Mouse (Mus musculus) kidney, embryonic 15.5 days (tissue): ENCODE results near the gene Ctf1. TPM values are rescaled to one million over a fixed set of nuclear protein-coding genes. Genes with fewer than 3 reads are reported as not detected.
A peak's percentile ranks its signal among the peaks of the same experiment; 100 is the strongest.
"Not testable (repeated sequence)": the region's sequence is repeated elsewhere in the genome, so short reads cannot be mapped to it uniquely, and the experiment has no call there.

Experiments
- ATAC-seq: fragments of 200-750 bp; cut with Nextera tagmentation; replicated peaks from 2 replicates; pipeline ENCODE4 v1.8.0; 2017; ENCODE audit warnings: moderate TSS enrichment; ENCODE audit not compliant: low FRiP score
- H3K27ac ChIP-seq: fragments of 300-500 bp; sonication (generic); 2 replicates; pipeline ENCODE4 v1.5.1; 2015; ENCODE audit warnings: mild to moderate bottlenecking, inconsistent platforms
- H3K27me3 ChIP-seq: fragments of 300-500 bp; sonication (generic); 2 replicates; pipeline ENCODE4 v1.6.1; 2015; ENCODE audit warnings: inconsistent platforms
- H3K36me3 ChIP-seq: fragments of 300-500 bp; sonication (generic); 2 replicates; pipeline ENCODE4 v1.6.1; 2015; ENCODE audit warnings: inconsistent platforms
- H3K4me1 ChIP-seq: fragments of 300-500 bp; sonication (generic); 2 replicates; pipeline ENCODE4 v1.6.1; 2015; ENCODE audit warnings: inconsistent platforms
- H3K4me2 ChIP-seq: fragments of 300-500 bp; sonication (generic); 2 replicates; pipeline ENCODE4 v1.6.1; 2015; ENCODE audit warnings: moderate library complexity, mild to moderate bottlenecking, inconsistent platforms
- H3K4me3 ChIP-seq: fragments of 300-500 bp; sonication (generic); replicated peaks from 2 replicates; pipeline ENCODE4 v1.5.1; 2015; ENCODE audit warnings: mild to moderate bottlenecking, inconsistent platforms
- H3K9ac ChIP-seq: fragments of 300-500 bp; sonication (generic); 2 replicates; pipeline ENCODE4 v1.6.1; 2015; ENCODE audit warnings: mild to moderate bottlenecking, inconsistent platforms
- H3K9me3 ChIP-seq: fragments of 300-500 bp; sonication (generic); replicated peaks from 2 replicates; pipeline ENCODE4 v1.6.1; 2016; ENCODE audit warnings: inconsistent platforms
- WGBS: fragments of 180-500 bp; shearing (Covaris S2); methylation state at CpG from one replicate; pipeline ENCODE4 v1.1.7; 2015; ENCODE audit warnings: mixed read lengths; 5-methylcytosine and 5-hydroxymethylcytosine counted together
- polyA plus RNA-seq: library from polyadenylated mRNA; unstranded; fragments of >200 nt; fragmentation: Nextera tagmentation; extraction: Ambion mirVana; gene quantifications from 2 replicates; pipeline ENCODE4 v1.2.1, GENCODE M21; 2015

Gene Ctf1
- polyA plus RNA-seq, 1 experiment from 2014 or later = 15.3 TPM

- Histone ChIP-seq H3K4me1 (no peaks in the 10 kb centered on the region), H3K27ac (peak overlapping the region; percentile 9; the same call in 1 of the 2 replicates), H3K9me3 (no peaks in the 10 kb centered on the region), H3K9ac (no peak overlapping the region), H3K36me3 (peaks cover 13% of the 10 kb centered on the region), H3K4me2 (no peak overlapping the region), H3K27me3 (no peaks in the 10 kb centered on the region), H3K4me3 (no peak overlapping the region)
- no peak for ATAC-seq
- WGBS = 78% methylated on average over 2 of the region's 2 CpGs
These were observed 33.7 kb upstream of the Ctf1 start for GRCm38 (mm10) chr7:127678811-127679210.

GRCm38 (mm10) chr7:127680541-127680940, 32.0 kb upstream of the Ctf1 start:
- no peak overlapping the region for H3K27ac ChIP-seq
- no peaks in the 10 kb centered on the region for H3K27me3 ChIP-seq
- no peak overlapping the region for H3K4me3 ChIP-seq
- WGBS = 83% methylated on average over 13 of the region's 13 CpGs
- no peaks in the 10 kb centered on the region for H3K9me3 ChIP-seq
- H3K9ac ChIP-seq = no peak overlapping the region
- peaks cover 13% of the 10 kb centered on the region for H3K36me3 ChIP-seq
- H3K4me1 ChIP-seq = peaks cover 6% of the 10 kb centered on the region; the same call in 1 of the 2 replicates
- ATAC-seq = no peak
- no peak overlapping the region for H3K4me2 ChIP-seq

- 82% methylated on average over 8 of the region's 8 CpGs for WGBS
- Histone ChIP-seq H3K27ac (no peak overlapping the region), H3K36me3 (peaks cover 6% of the 10 kb centered on the region; the same call in 1 of the 2 replicates), H3K4me1 (peaks cover 15% of the 10 kb centered on the region), H3K27me3 (no peaks in the 10 kb centered on the region), H3K4me2 (no peak overlapping the region), H3K9ac (no peak overlapping the region), H3K9me3 (no peaks in the 10 kb centered on the region), H3K4me3 (no peak overlapping the region)
- ATAC-seq = no peak
These were observed 30.5 kb upstream of the Ctf1 start for GRCm38 (mm10) chr7:127681888-127682553.

GRCm38 (mm10) chr7:127685304-127686018, 27.1 kb upstream of the Ctf1 start:
- no peak overlapping the region for H3K27ac ChIP-seq
- H3K4me3 ChIP-seq = no peak overlapping the region
- ATAC-seq = no peak
- 72% methylated on average over 14 of the region's 14 CpGs for WGBS
- no peaks in the 10 kb centered on the region for H3K27me3 ChIP-seq
- no peaks in the 10 kb centered on the region; the same call in 1 of the 2 replicates for H3K36me3 ChIP-seq
- no peak overlapping the region for H3K9ac ChIP-seq
- H3K4me2 ChIP-seq = no peak overlapping the region
- H3K4me1 ChIP-seq = peaks cover 17% of the 10 kb centered on the region
- no peaks in the 10 kb centered on the region for H3K9me3 ChIP-seq

- Histone ChIP-seq H3K27me3 (no peaks in the 10 kb centered on the region), H3K4me3 (no peak overlapping the region), H3K9ac (no peak overlapping the region), H3K36me3 (no peaks in the 10 kb centered on the region), H3K27ac (0 out of 2 replicates have a peak overlapping the region, but pooled peaks have one; percentile 45), H3K9me3 (no peaks in the 10 kb centered on the region), H3K4me2 (no peak overlapping the region), H3K4me1 (peaks cover 27% of the 10 kb centered on the region)
- WGBS = 53% methylated on average over 11 of the region's 11 CpGs
- no peak for ATAC-seq
These were observed 25.6 kb upstream of the Ctf1 start for GRCm38 (mm10) chr7:127686740-127687449.

GRCm38 (mm10) chr7:127688935-127689334, 23.6 kb upstream of the Ctf1 start:
- 85% methylated on average over 7 of the region's 7 CpGs for WGBS
- no peak for ATAC-seq

GRCm38 (mm10) chr7:127689626-127690280, 22.8 kb upstream of the Ctf1 start:
- ATAC-seq = no peak

More at GRCm38 (mm10) chr7:127688935-127689334, 23.6 kb upstream of the Ctf1 start:
- H3K9ac ChIP-seq = no peak overlapping the region
- no peak overlapping the region for H3K27ac ChIP-seq
- no peak overlapping the region for H3K4me3 ChIP-seq
- no peaks in the 10 kb centered on the region for H3K27me3 ChIP-seq
- H3K9me3 ChIP-seq = no peaks in the 10 kb centered on the region
- peaks cover 27% of the 10 kb centered on the region for H3K4me1 ChIP-seq
- H3K4me2 ChIP-seq = no peak overlapping the region
- no peaks in the 10 kb centered on the region for H3K36me3 ChIP-seq

GRCm38 (mm10) chr7:127691221-127691989, 21.1 kb upstream of the Ctf1 start:
- H3K27me3 ChIP-seq = no peaks in the 10 kb centered on the region
- peak overlapping the region; percentile 55 for H3K4me2 ChIP-seq
- H3K4me3 ChIP-seq = peak overlapping the region; percentile 23
- H3K36me3 ChIP-seq = peaks cover 8% of the 10 kb centered on the region; the same call in 1 of the 2 replicates
- peak overlapping the region; percentile 5 for H3K9ac ChIP-seq
- no peaks in the 10 kb centered on the region for H3K9me3 ChIP-seq
- ATAC-seq = peak; percentile 79
- peaks cover 17% of the 10 kb centered on the region for H3K4me1 ChIP-seq
- 5% methylated on average over 15 of the region's 15 CpGs for WGBS
- peak overlapping the region; percentile 72 for H3K27ac ChIP-seq

More at GRCm38 (mm10) chr7:127689626-127690280, 22.8 kb upstream of the Ctf1 start:
- H3K4me1 ChIP-seq = peaks cover 27% of the 10 kb centered on the region
- H3K27ac ChIP-seq = no peak overlapping the region
- no peaks in the 10 kb centered on the region for H3K9me3 ChIP-seq
- no peaks in the 10 kb centered on the region for H3K27me3 ChIP-seq
- WGBS = 73% methylated on average over 9 of the region's 9 CpGs
- H3K4me3 ChIP-seq = no peak overlapping the region
- H3K9ac ChIP-seq = no peak overlapping the region
- H3K4me2 ChIP-seq = no peak overlapping the region
- H3K36me3 ChIP-seq = peaks cover 2% of the 10 kb centered on the region; the same call in 1 of the 2 replicates

- Histone ChIP-seq H3K4me3 (no peak overlapping the region), H3K36me3 (peaks cover 11% of the 10 kb centered on the region; the same call in 1 of the 2 replicates), H3K4me1 (peaks cover 10% of the 10 kb centered on the region), H3K27ac (no peak overlapping the region), H3K9ac (no peak overlapping the region), H3K27me3 (no peaks in the 10 kb centered on the region), H3K4me2 (no peak overlapping the region), H3K9me3 (no peaks in the 10 kb centered on the region)
- ATAC-seq = no peak
- WGBS = 93% methylated on average over 8 of the region's 8 CpGs
These were observed 19.2 kb upstream of the Ctf1 start for GRCm38 (mm10) chr7:127693290-127693689.

GRCm38 (mm10) chr7:127693730-127694129, 18.8 kb upstream of the Ctf1 start:
- H3K27me3 ChIP-seq, H3K27ac ChIP-seq, H3K4me2 ChIP-seq, H3K4me1 ChIP-seq, ATAC-seq, H3K4me3 ChIP-seq, H3K9me3 ChIP-seq, H3K9ac ChIP-seq: not testable (repeated sequence)
- 87% methylated on average over 7 of the region's 7 CpGs for WGBS
- peaks cover 11% of the 10 kb centered on the region for H3K36me3 ChIP-seq

GRCm38 (mm10) chr7:127698986-127699385, 13.6 kb upstream of the Ctf1 start:
- 85% methylated on average over 6 of the region's 6 CpGs for WGBS
- H3K4me2 ChIP-seq = no peak overlapping the region
- no peaks in the 10 kb centered on the region for H3K27me3 ChIP-seq
- H3K9me3 ChIP-seq = no peaks in the 10 kb centered on the region
- no peak overlapping the region for H3K9ac ChIP-seq
- H3K36me3 ChIP-seq = peaks cover 52% of the 10 kb centered on the region
- no peak overlapping the region for H3K4me3 ChIP-seq
- ATAC-seq = no peak
- no peak overlapping the region for H3K27ac ChIP-seq
- H3K4me1 ChIP-seq = 0 out of 2 replicates have a peak, but pooled peaks cover 5% of the 10 kb centered on the region
